Mouse (Mus musculus) liver, postnatal 0 days (tissue): ENCODE measurements around the gene Exoc7.

Experiments used
- CTCF ChIP-seq: sonication (generic); IDR thresholded peaks from 2 replicates; pipeline ENCODE4 v1.5.1; 2016; ENCODE audit warnings: antibody characterized with exemption, low read depth
- EP300 ChIP-seq: IDR thresholded peaks from 2 replicates; pipeline ENCODE4 v1.6.1; 2016; ENCODE audit warnings: antibody characterized with exemption, low read depth, mild to moderate bottlenecking

GRCm38 (mm10) chr11:116298621-116299020 is 8.4 kb downstream of the Exoc7 start:
- TF ChIP-seq CTCF, result no peak
- no peak for TF ChIP-seq EP300
